Mouse (Mus musculus): ENCODE measurements around the gene Smarce1. TPM values are rescaled to one million over a fixed set of nuclear protein-coding genes. Genes with fewer than 3 reads are reported as not detected.
"Not testable (repeated sequence)": the region's sequence is repeated elsewhere in the genome, so short reads cannot be mapped to it uniquely, and the experiment has no call there.

Gene Smarce1
- polyA plus RNA-seq, 1 experiment from 2014 or later, result 150 TPM

DNA sequence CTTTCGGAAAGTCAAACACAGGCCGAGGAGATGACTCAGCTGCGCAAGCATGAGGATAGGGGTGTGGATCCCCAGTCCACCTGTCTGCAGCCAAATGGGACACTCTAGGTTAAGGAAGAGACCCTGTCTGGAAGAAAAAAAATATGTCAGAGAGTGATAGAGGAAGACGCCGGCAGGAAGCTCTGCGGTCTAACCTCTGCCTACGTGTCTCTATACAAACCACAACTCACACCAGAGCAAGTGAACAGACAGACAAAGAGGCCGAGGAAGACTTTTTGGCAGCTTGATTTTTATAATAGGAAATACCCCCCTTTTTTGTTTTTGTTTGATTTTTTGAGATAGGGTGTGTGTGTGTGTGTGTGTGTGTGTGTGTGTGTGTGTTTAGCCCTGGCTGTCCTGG lies 24.5 kb upstream of the Smarce1 start:
- DNase-seq (ENCODE audit: low spot score) (no peak), ATAC-seq (replicated peaks; ENCODE audit: low FRiP score) (no peak)
- Histone ChIP-seq H3K4me2 (no peak overlapping the region), H3K27me3 (replicated peaks; ENCODE audit: control insufficient read depth, insufficient read depth, low read length) (no peaks in the 10 kb centered on the region), H3K27ac (ENCODE audit: low read depth, low read length) (no peak overlapping the region), H3K9ac (ENCODE audit: low read depth, low read length) (no peak overlapping the region), H3K4me1 (replicated peaks; ENCODE audit: control insufficient read depth, insufficient read depth, low read length) (no peaks in the 10 kb centered on the region), H3K4me3 (ENCODE audit: low read depth, low read length) (no peak overlapping the region), H3K9me3 (ENCODE audit: control insufficient read depth, low read length) (no peaks in the 10 kb centered on the region), H3K36me3 (ENCODE audit: control insufficient read depth, insufficient read depth, low read length) (no peaks in the 10 kb centered on the region)
- WGBS, result 81% methylated on average over 8 of the region's 8 CpGs

DNA sequence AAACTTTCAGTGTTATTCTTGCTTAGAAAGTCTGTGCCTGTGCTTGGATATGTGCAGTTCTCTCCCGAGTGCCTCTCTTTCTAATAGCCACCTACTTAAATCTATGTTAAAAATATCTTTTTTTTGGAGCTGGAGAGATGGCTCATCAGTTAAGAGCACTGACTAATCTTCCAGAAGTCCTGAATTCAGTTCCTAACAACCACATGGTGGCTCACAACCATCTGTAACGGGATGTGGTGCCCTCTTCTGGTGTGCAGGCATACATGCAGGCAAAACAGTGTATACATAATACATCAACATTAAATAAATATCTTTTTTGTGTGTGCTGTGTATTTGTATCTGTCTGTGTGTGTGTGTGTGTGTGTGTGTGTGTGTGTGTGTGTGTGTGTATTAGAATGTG lies 23.1 kb upstream of the Smarce1 start:
- Histone ChIP-seq H3K4me2 (no peak overlapping the region), H3K27me3 (replicated peaks; ENCODE audit: control insufficient read depth, insufficient read depth, low read length) (no peaks in the 10 kb centered on the region), H3K27ac (ENCODE audit: low read depth, low read length) (no peak overlapping the region), H3K4me1 (replicated peaks; ENCODE audit: control insufficient read depth, insufficient read depth, low read length) (no peaks in the 10 kb centered on the region), H3K9ac (ENCODE audit: low read depth, low read length) (no peak overlapping the region), H3K36me3 (ENCODE audit: control insufficient read depth, insufficient read depth, low read length) (no peaks in the 10 kb centered on the region), H3K4me3 (ENCODE audit: low read depth, low read length) (no peak overlapping the region), H3K9me3 (ENCODE audit: control insufficient read depth, low read length) (no peaks in the 10 kb centered on the region)
- ATAC-seq (replicated peaks; ENCODE audit: low FRiP score) (no peak), DNase-seq (ENCODE audit: low spot score) (no peak)
- 56% methylated on average over 2 of the region's 2 CpGs for WGBS

DNA sequence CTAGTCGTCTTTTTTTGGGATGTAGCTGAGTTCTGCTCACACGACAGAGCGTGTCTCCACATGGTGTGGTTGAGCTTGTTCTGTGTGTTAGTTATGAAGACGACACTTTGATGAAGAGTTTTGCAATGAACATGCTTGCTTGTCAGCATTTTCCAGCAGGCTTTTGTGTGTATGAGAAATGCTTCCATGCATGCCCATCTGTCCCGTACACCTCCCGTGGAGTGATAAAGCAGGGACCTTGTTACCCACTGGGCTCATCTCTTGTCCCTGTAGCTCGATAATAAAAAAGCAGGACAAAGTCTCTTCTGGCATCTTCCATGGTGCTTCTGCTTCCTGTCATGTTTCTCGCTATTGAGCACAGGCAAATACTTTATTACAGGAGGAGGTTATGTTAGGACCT lies 21.9 kb upstream of the Smarce1 start:
- 77% methylated on average over 8 of the region's 8 CpGs for WGBS
- no peaks in the 10 kb centered on the region for H3K4me1 ChIP-seq (replicated peaks; ENCODE audit: control insufficient read depth, insufficient read depth, low read length)
- H3K27ac ChIP-seq (ENCODE audit: low read depth, low read length), result no peak overlapping the region
- ATAC-seq (replicated peaks; ENCODE audit: low FRiP score) (no peak), DNase-seq (ENCODE audit: low spot score) (no peak)
- H3K27me3 ChIP-seq (replicated peaks; ENCODE audit: control insufficient read depth, insufficient read depth, low read length), result no peaks in the 10 kb centered on the region
- no peaks in the 10 kb centered on the region for H3K9me3 ChIP-seq (ENCODE audit: control insufficient read depth, low read length)
- H3K4me2 ChIP-seq, result no peak overlapping the region
- no peaks in the 10 kb centered on the region for H3K36me3 ChIP-seq (ENCODE audit: control insufficient read depth, insufficient read depth, low read length)
- H3K4me3 ChIP-seq (ENCODE audit: low read depth, low read length), result no peak overlapping the region
- no peak overlapping the region for H3K9ac ChIP-seq (ENCODE audit: low read depth, low read length)

DNA sequence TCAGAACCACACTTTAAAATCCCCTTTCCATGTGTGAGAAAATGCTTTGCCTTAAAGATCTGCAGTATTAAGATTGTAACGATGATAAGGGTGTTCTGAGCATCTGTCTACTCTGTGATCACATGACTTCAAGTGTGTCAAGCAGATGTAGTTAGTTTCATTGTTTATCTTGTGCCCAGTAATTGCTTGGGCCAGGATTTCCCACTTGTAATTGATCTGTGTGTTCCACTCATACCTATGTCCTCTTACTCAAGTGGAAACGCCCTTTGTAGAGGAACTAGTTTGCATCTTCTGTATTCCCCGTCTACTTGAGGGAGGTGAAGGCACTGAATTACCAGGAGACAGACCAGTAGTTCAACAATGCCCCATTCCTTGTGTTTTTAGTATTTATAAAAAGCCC lies 19.8 kb upstream of the Smarce1 start:
- Histone ChIP-seq H3K9ac (ENCODE audit: low read depth, low read length) (no peak overlapping the region), H3K4me1 (replicated peaks; ENCODE audit: control insufficient read depth, insufficient read depth, low read length) (no peaks in the 10 kb centered on the region), H3K27me3 (replicated peaks; ENCODE audit: control insufficient read depth, insufficient read depth, low read length) (no peaks in the 10 kb centered on the region), H3K4me2 (no peak overlapping the region), H3K4me3 (ENCODE audit: low read depth, low read length) (no peak overlapping the region), H3K36me3 (ENCODE audit: control insufficient read depth, insufficient read depth, low read length) (no peaks in the 10 kb centered on the region), H3K27ac (ENCODE audit: low read depth, low read length) (no peak overlapping the region), H3K9me3 (ENCODE audit: control insufficient read depth, low read length) (no peaks in the 10 kb centered on the region)
- no peak for DNase-seq (ENCODE audit: low spot score)
- no peak for ATAC-seq (replicated peaks; ENCODE audit: low FRiP score)
- WGBS, result 59% methylated on average over 3 of the region's 3 CpGs

DNA sequence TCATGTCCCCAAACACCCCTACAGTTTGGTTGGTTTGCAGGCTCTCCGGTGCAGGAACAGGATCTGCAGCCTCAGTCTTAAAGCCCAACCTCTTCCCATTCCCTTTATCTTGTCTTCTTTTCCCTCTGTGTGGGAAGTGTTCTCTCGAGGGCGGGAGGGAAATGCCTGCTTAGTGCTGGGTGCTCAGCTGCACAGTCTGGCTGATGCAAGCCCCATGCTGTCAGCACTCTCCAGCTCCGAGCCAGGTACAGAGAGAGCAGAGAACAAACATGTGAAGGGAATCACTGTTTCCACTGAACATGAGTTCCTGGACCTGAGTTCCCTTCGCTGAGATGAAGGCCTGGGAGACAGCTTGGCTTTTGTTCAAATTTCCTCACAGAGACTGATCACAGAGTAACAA lies 19.4 kb upstream of the Smarce1 start:
- 57% methylated on average over 5 of the region's 5 CpGs for WGBS

DNA sequence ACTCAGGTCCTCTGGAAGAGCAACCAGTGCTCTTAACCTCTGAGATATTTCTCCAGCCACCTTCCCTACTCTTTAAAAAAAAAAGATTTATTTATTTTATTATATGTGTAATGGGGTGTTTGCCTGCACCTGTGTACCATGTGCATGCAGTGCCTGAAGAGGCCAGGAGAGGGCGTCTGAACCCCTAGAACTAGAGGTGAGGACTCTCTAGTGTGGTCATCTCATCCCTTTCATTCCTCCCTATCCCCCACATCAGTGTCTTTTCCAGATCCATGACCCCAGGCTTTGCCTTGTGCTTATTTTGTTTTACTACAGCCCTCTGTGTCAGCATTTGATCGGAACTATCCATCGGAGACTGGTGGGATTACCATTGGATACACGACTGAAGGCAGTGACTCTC lies 18.3 kb upstream of the Smarce1 start:
- Histone ChIP-seq H3K27me3 (replicated peaks; ENCODE audit: control insufficient read depth, insufficient read depth, low read length) (no peaks in the 10 kb centered on the region), H3K27ac (ENCODE audit: low read depth, low read length) (no peak overlapping the region), H3K4me3 (ENCODE audit: low read depth, low read length) (no peak overlapping the region), H3K4me1 (replicated peaks; ENCODE audit: control insufficient read depth, insufficient read depth, low read length) (0 out of 2 replicates have a peak, but pooled peaks cover under 1% of the 10 kb centered on the region), H3K9ac (ENCODE audit: low read depth, low read length) (no peak overlapping the region), H3K9me3 (ENCODE audit: control insufficient read depth, low read length) (no peaks in the 10 kb centered on the region), H3K36me3 (ENCODE audit: control insufficient read depth, insufficient read depth, low read length) (no peaks in the 10 kb centered on the region), H3K4me2 (no peak overlapping the region)
- no peak for ATAC-seq (replicated peaks; ENCODE audit: low FRiP score)
- DNase-seq (ENCODE audit: low spot score), result no peak
- 59% methylated on average over 4 of the region's 4 CpGs for WGBS

More for the DNA sequence above, 19.4 kb upstream of the Smarce1 start:
- no peaks in the 10 kb centered on the region for H3K27me3 ChIP-seq (replicated peaks; ENCODE audit: control insufficient read depth, insufficient read depth, low read length)
- no peak overlapping the region for H3K9ac ChIP-seq (ENCODE audit: low read depth, low read length)
- ATAC-seq (replicated peaks; ENCODE audit: low FRiP score), result no peak
- H3K4me1 ChIP-seq (replicated peaks; ENCODE audit: control insufficient read depth, insufficient read depth, low read length), result no peaks in the 10 kb centered on the region
- no peaks in the 10 kb centered on the region for H3K36me3 ChIP-seq (ENCODE audit: control insufficient read depth, insufficient read depth, low read length)
- no peak overlapping the region for H3K4me3 ChIP-seq (ENCODE audit: low read depth, low read length)
- DNase-seq (ENCODE audit: low spot score), result no peak
- H3K27ac ChIP-seq (ENCODE audit: low read depth, low read length), result no peak overlapping the region
- no peak overlapping the region for H3K4me2 ChIP-seq
- no peaks in the 10 kb centered on the region for H3K9me3 ChIP-seq (ENCODE audit: control insufficient read depth, low read length)

DNA sequence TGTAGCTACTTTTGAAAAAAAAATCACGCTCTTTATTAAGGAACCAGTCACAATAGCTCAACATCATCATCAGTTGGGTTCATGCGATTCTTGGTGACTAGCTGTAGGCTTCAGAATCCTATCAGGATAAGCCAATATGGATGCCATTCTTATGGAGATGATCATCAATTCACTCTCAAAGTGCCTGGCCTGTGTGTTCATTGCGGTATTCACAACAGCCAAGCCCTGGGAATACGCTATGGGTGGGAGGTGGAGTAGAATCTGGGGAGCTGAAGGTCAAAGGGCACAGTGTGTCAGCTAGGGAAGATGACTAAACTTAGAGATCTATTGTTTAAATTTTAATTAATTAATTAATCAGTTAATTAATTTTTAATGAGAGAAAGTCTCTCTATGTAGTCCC lies 17.1 kb upstream of the Smarce1 start:
- 89% methylated on average over 4 of the region's 4 CpGs for WGBS
- no peak for ATAC-seq (replicated peaks; ENCODE audit: low FRiP score)
- Histone ChIP-seq H3K36me3 (ENCODE audit: control insufficient read depth, insufficient read depth, low read length) (no peaks in the 10 kb centered on the region), H3K9me3 (ENCODE audit: control insufficient read depth, low read length) (no peaks in the 10 kb centered on the region), H3K4me2 (no peak overlapping the region), H3K4me1 (replicated peaks; ENCODE audit: control insufficient read depth, insufficient read depth, low read length) (peaks cover 5% of the 10 kb centered on the region; the same call in 1 of the 2 replicates), H3K9ac (ENCODE audit: low read depth, low read length) (no peak overlapping the region), H3K27me3 (replicated peaks; ENCODE audit: control insufficient read depth, insufficient read depth, low read length) (no peaks in the 10 kb centered on the region), H3K4me3 (ENCODE audit: low read depth, low read length) (no peak overlapping the region), H3K27ac (ENCODE audit: low read depth, low read length) (no peak overlapping the region)
- no peak for DNase-seq (ENCODE audit: low spot score)

DNA sequence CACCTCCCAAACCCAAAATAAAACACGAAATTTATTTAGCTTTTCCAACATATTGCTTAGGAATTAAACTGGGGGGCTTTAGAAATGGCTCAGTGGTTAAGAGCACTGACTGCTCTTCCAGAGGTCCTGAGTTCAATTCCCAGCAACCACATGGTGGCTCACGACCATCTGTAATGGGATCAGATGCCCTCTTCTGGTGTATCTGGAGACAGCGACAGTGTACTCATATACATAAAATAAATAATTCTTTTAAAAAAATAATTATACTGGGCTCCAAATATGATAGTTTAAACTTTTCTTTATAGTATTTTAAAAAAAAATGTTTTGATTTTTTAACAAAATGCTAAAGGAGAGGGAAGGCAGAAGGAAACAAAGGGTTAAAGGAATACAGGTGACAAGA lies 13.7 kb upstream of the Smarce1 start:
- H3K4me3 ChIP-seq (ENCODE audit: low read depth, low read length); H3K27me3 ChIP-seq (replicated peaks; ENCODE audit: control insufficient read depth, insufficient read depth, low read length); H3K4me2 ChIP-seq; H3K36me3 ChIP-seq (ENCODE audit: control insufficient read depth, insufficient read depth, low read length); DNase-seq (ENCODE audit: low spot score); H3K9ac ChIP-seq (ENCODE audit: low read depth, low read length); ATAC-seq (replicated peaks; ENCODE audit: low FRiP score); H3K9me3 ChIP-seq (ENCODE audit: control insufficient read depth, low read length); H3K27ac ChIP-seq (ENCODE audit: low read depth, low read length); H3K4me1 ChIP-seq (replicated peaks; ENCODE audit: control insufficient read depth, insufficient read depth, low read length): not testable (repeated sequence)
- WGBS, result 40% methylated on average over 3 of the region's 3 CpGs

DNA sequence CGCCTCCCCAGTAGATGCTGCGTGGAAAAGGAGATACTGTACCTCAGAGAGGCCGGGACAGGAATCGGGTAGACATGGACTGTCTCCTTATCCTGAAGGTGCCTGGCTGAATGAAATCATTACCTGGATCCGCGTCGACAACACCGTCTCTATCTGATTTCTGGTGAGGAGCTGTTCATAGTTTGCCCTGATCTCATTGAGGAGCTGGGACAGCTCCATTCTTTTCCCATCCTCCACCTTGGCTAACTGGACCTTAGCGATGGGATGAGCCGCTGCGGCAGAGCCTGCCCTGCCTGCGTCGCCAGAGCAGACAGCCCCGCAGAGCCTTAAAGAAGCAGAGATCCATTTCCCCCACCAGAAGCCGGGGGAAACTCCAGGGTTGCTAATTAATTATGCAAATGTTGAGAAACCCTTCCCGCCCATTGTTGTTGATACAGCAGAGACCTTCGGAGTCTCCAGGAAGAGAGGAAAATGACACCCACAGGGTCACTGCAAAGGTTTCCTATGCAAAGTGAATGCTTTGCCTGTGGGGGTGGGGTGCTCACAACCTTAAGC lies 13.1 kb upstream of the Smarce1 start, which contains the start of gene Krt222:
TSS of gene Krt222 (minus strand) at position 266 of the 555 bp plus-strand sequence.
- Histone ChIP-seq H3K9ac (ENCODE audit: low read depth, low read length) (no peak within 1 kb of the TSS; the same call in 1 of the 2 replicates), H3K4me1 (replicated peaks; ENCODE audit: control insufficient read depth, insufficient read depth, low read length) (peaks cover 5% of the 10 kb centered on the region; the same call in 1 of the 2 replicates), H3K9me3 (ENCODE audit: control insufficient read depth, low read length) (no peaks in the 10 kb centered on the region), H3K36me3 (ENCODE audit: control insufficient read depth, insufficient read depth, low read length) (no peaks in the 10 kb centered on the region), H3K27ac (ENCODE audit: low read depth, low read length) (no peak within 1 kb of the TSS), H3K27me3 (replicated peaks; ENCODE audit: control insufficient read depth, insufficient read depth, low read length) (no peaks in the 10 kb centered on the region), H3K4me3 (ENCODE audit: low read depth, low read length) (peak within 1 kb of the TSS; percentile 29), H3K4me2 (peak within 1 kb of the TSS; percentile 63)
- 6% methylated on average over 17 of the region's 17 CpGs for whole genome bisulfite sequencing
- ATAC-seq (replicated peaks; ENCODE audit: low FRiP score) (no peak), DNase-seq (ENCODE audit: low spot score) (no peak)
